Mouse (Mus musculus) olfactory bulb, adult 2 months (tissue): ENCODE measurements at regions not wholly inside any gene's neighbourhood (a gene's known extent, or its start where the extent isn't known, plus 50 kb on each side); places are given as distances from the start of the nearest gene placed in this dataset.

ENCODE experiments used
- H3K27ac ChIP-seq: fragments of 200-500 bp; 2 replicates; pipeline ENCODE4 v1.5.1; 2012; ENCODE audit warnings: low read depth, low read length; ENCODE audit not compliant: insufficient read depth
- H3K4me1 ChIP-seq: fragments of 200-500 bp; 2 replicates; pipeline ENCODE4 v1.6.1; 2012; ENCODE audit warnings: low read length; ENCODE audit not compliant: control insufficient read depth, insufficient read depth
- H3K4me3 ChIP-seq: fragments of 200-500 bp; 2 replicates; pipeline ENCODE4 v1.5.1; 2012; ENCODE audit warnings: mild to moderate bottlenecking, low read depth, low read length, moderate library complexity; ENCODE audit not compliant: insufficient read depth
- CTCF ChIP-seq: fragments of 200-500 bp; IDR thresholded peaks from 2 replicates; pipeline ENCODE4 v1.5.1; 2012; ENCODE audit warnings: low read depth, mild to moderate bottlenecking, low read length, moderate library complexity; ENCODE audit not compliant: insufficient read depth
- POLR2A ChIP-seq: fragments of 200-500 bp; IDR thresholded peaks from 2 replicates; pipeline ENCODE4 v1.6.1; 2012; ENCODE audit warnings: mild to moderate bottlenecking, low read depth, low read length, moderate library complexity; ENCODE audit not compliant: insufficient read depth
- WGBS: fragments of 180-500 bp; shearing (Covaris S2); methylation state at CpG from one replicate; pipeline ENCODE4 v1.1.7; 2018; 5-methylcytosine and 5-hydroxymethylcytosine counted together

- no peaks in the 10 kb centered on the region for H3K4me1 ChIP-seq
- TF ChIP-seq CTCF (no peak), POLR2A (no peak)
- H3K27ac ChIP-seq = no peak overlapping the region
- 91% methylated on average over 3 of the region's 3 CpGs for WGBS
- no peak overlapping the region for H3K4me3 ChIP-seq
These were observed 518.1 kb upstream of the Adamts9 start for GRCm38 (mm10) chr6:93461374-93461773.

GRCm38 (mm10) chr6:93457613-93458012 lies 514.3 kb upstream of the Adamts9 start:
- Histone ChIP-seq H3K4me3 (no peak overlapping the region), H3K27ac (no peak overlapping the region), H3K4me1 (no peaks in the 10 kb centered on the region)
- 88% methylated on average over 4 of the region's 4 CpGs for WGBS
- no peak for TF ChIP-seq CTCF
- no peak for TF ChIP-seq POLR2A

- WGBS = 61% methylated on average over 9 of the region's 9 CpGs
- Histone ChIP-seq H3K4me1 (no peaks in the 10 kb centered on the region), H3K27ac (no peak overlapping the region), H3K4me3 (no peak overlapping the region)
- no peak for TF ChIP-seq CTCF
- no peak for TF ChIP-seq POLR2A
These were observed 513.2 kb upstream of the Adamts9 start for GRCm38 (mm10) chr6:93456383-93457033.

- no peak overlapping the region for H3K27ac ChIP-seq
- 83% methylated on average over 16 of the region's 16 CpGs for WGBS
- H3K4me3 ChIP-seq = no peak overlapping the region
- no peaks in the 10 kb centered on the region for H3K4me1 ChIP-seq
- TF ChIP-seq POLR2A (no peak), CTCF (no peak)
These were observed 502.3 kb upstream of the Adamts9 start for GRCm38 (mm10) chr6:93445568-93445967.

- Histone ChIP-seq H3K27ac (no peak overlapping the region), H3K4me3 (no peak overlapping the region), H3K4me1 (no peaks in the 10 kb centered on the region)
- TF ChIP-seq CTCF (no peak), POLR2A (no peak)
- 60% methylated on average over 5 of the region's 5 CpGs for WGBS
These were observed 501.8 kb upstream of the Adamts9 start for GRCm38 (mm10) chr6:93445124-93445523.

DNA sequence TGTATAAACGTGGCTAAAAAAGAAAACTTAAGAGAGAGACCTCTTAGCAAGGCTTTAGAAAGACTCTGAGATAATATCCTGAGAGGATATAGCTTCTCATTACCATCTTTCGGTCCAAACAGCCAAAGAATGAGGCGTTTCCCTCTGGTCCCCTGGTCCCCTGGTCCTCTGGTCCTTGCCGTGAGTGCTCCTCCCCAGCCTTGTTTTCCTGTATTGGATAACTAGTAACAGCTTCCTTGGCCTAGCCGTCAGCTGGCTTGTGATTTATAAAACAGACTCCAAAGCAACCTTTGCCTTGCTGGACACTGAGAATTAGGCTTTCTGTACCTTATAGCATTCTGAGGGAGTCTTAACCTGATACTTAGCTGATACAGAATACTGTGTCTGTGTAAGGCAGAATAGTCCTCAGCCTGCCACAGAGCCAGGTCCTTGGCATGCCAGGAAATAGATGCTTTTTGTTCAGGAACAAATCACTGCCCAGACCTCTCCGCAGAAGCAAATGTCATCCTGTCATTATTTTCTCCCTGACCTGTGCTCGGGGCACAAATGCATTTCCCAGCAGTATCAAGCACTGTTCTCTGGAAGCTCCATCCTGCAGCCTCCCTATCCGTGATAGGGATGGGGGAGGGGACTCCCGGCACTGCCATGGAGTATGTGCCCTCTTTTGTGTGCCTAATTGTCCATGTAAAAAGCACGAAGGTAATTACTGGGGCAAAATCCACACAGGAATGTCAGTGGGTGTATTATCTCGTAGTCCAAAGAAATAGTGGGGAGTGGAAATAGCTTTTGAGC lies 500.7 kb upstream of the Adamts9 start:
- Histone ChIP-seq H3K4me3 (no peak overlapping the region), H3K27ac (no peak overlapping the region), H3K4me1 (no peaks in the 10 kb centered on the region)
- no peak for TF ChIP-seq POLR2A
- TF ChIP-seq CTCF = no peak
- 54% methylated on average over 11 of the region's 11 CpGs for WGBS

- Histone ChIP-seq H3K27ac (no peak overlapping the region), H3K4me1 (no peaks in the 10 kb centered on the region), H3K4me3 (no peak overlapping the region)
- WGBS = 70% methylated on average over 1 of the region's 1 CpGs
- TF ChIP-seq POLR2A = no peak
- TF ChIP-seq CTCF = no peak
These were observed 490.2 kb upstream of the Adamts9 start for GRCm38 (mm10) chr6:93433446-93433845.

DNA sequence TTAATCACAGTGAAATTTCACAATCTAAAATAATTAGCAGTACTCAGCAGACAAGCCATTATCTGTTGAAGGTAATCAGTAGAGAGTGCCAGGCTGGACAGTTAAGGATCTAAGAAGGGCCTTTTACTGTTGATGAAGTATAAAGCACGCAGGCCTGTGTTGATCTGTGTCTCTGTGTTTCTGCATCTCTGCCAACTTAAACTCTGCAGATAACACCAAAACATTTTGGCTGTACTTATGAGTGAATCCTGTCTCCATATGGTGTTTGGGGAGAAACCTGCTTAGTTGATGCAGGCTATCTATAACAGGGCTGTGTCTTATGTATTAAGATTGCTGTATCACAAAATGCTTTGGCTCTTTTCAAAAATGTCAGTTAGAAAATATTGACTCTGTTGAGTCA lies 482.8 kb upstream of the Adamts9 start:
- Histone ChIP-seq H3K27ac (no peak overlapping the region), H3K4me1 (no peaks in the 10 kb centered on the region), H3K4me3 (no peak overlapping the region)
- 84% methylated on average over 1 of the region's 1 CpGs for WGBS
- TF ChIP-seq CTCF = no peak
- TF ChIP-seq POLR2A = no peak

DNA sequence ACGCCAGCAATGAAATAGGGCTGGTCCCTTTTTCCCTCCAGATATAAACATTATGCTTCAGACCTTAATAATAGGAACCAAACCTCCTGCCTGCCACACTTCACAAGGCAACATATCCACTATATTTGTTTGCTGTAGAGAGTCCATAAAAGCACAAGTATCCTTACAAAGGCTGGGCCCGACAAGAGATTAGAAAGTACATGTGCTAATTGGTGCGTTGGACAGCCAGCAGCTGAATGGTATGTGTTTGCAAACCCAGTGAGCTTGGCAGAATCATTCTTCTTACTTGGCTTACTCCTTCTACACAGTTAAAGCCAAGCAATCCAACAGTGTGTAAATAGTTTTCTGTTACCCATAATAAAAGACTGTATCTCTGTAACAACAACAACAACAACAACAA lies 479.6 kb upstream of the Adamts9 start:
- Histone ChIP-seq H3K4me1 (no peaks in the 10 kb centered on the region), H3K4me3 (no peak overlapping the region), H3K27ac (no peak overlapping the region)
- 39% methylated on average over 3 of the region's 3 CpGs for WGBS
- TF ChIP-seq CTCF = no peak
- TF ChIP-seq POLR2A = no peak

GRCm38 (mm10) chr6:93422253-93422652 lies 479.0 kb upstream of the Adamts9 start:
- TF ChIP-seq CTCF (no peak), POLR2A (no peak)
- H3K4me1 ChIP-seq = no peaks in the 10 kb centered on the region
- 90% methylated on average over 4 of the region's 4 CpGs for WGBS
- H3K27ac ChIP-seq = no peak overlapping the region
- no peak overlapping the region for H3K4me3 ChIP-seq
